Mouse (Mus musculus): ENCODE measurements at regions not wholly inside any gene's neighbourhood (a gene's known extent, or its start where the extent isn't known, plus 50 kb on each side); places are given as distances from the start of the nearest gene placed in this dataset.

- no peak for ATAC-seq (ENCODE audit: insufficient number of reproducible peaks, insufficient read depth, low FRiP score, low read depth)
- Histone ChIP-seq H3K36me3 (ENCODE audit: control insufficient read depth, insufficient read depth, low read length) (no peaks in the 10 kb centered on the region), H3K4me3 (ENCODE audit: control insufficient read depth in 1 of 2, insufficient read depth in 1 of 2, low read depth in 1 of 2, low read length in 2 of 2) (no peak overlapping the region), H3K27ac (replicated peaks in 1 of 2; ENCODE audit: control insufficient read depth in 1 of 2, insufficient read depth in 1 of 2, low read depth in 2 of 2, low read length in 2 of 2) (no peak overlapping the region), H3K9me3 (ENCODE audit: control insufficient read depth, low read length) (no peaks in the 10 kb centered on the region), H3K4me2 (ENCODE audit: low read length) (no peak overlapping the region), H3K4me1 (ENCODE audit: control insufficient read depth in 2 of 2, insufficient read depth in 2 of 2, low read length in 2 of 2) (no peaks in the 10 kb centered on the region), H3K9ac (ENCODE audit: low read length) (no peak overlapping the region), H3K27me3 (ENCODE audit: control insufficient read depth, insufficient read depth, low read length) (no peaks in the 10 kb centered on the region)
- 73% methylated on average over 2 of the region's 2 CpGs for WGBS
Measured at GRCm38 (mm10) chr5:149926786-149927185, 91.7 kb upstream of the Rxfp2 start.

- Histone ChIP-seq H3K36me3 (ENCODE audit: control insufficient read depth, insufficient read depth, low read length) (no peaks in the 10 kb centered on the region), H3K9me3 (ENCODE audit: control insufficient read depth, low read length) (no peaks in the 10 kb centered on the region), H3K4me1 (ENCODE audit: control insufficient read depth in 2 of 2, insufficient read depth in 2 of 2, low read length in 2 of 2) (no peaks in the 10 kb centered on the region), H3K4me2 (ENCODE audit: low read length) (no peak overlapping the region), H3K9ac (ENCODE audit: low read length) (no peak overlapping the region), H3K27me3 (ENCODE audit: control insufficient read depth, insufficient read depth, low read length) (no peaks in the 10 kb centered on the region), H3K4me3 (ENCODE audit: control insufficient read depth in 1 of 2, insufficient read depth in 1 of 2, low read depth in 1 of 2, low read length in 2 of 2) (no peak overlapping the region), H3K27ac (replicated peaks in 1 of 2; ENCODE audit: control insufficient read depth in 1 of 2, insufficient read depth in 1 of 2, low read depth in 2 of 2, low read length in 2 of 2) (no peak overlapping the region)
- 74% methylated on average over 9 of the region's 9 CpGs for WGBS
- ATAC-seq (ENCODE audit: insufficient number of reproducible peaks, insufficient read depth, low FRiP score, low read depth): no peak
Measured at GRCm38 (mm10) chr5:149931574-149932161, 86.8 kb upstream of the Rxfp2 start.

- Histone ChIP-seq H3K27me3 (ENCODE audit: control insufficient read depth, insufficient read depth, low read length) (no peaks in the 10 kb centered on the region), H3K36me3 (ENCODE audit: control insufficient read depth, insufficient read depth, low read length) (no peaks in the 10 kb centered on the region), H3K27ac (replicated peaks in 1 of 2; ENCODE audit: control insufficient read depth in 1 of 2, insufficient read depth in 1 of 2, low read depth in 2 of 2, low read length in 2 of 2) (no peak overlapping the region), H3K9ac (ENCODE audit: low read length) (no peak overlapping the region), H3K9me3 (ENCODE audit: control insufficient read depth, low read length) (no peaks in the 10 kb centered on the region), H3K4me3 (ENCODE audit: control insufficient read depth in 1 of 2, insufficient read depth in 1 of 2, low read depth in 1 of 2, low read length in 2 of 2) (no peak overlapping the region), H3K4me1 (ENCODE audit: control insufficient read depth in 2 of 2, insufficient read depth in 2 of 2, low read length in 2 of 2) (no peaks in the 10 kb centered on the region), H3K4me2 (ENCODE audit: low read length) (no peak overlapping the region)
- WGBS: 68% methylated on average over 4 of the region's 4 CpGs
- no peak for ATAC-seq (ENCODE audit: insufficient number of reproducible peaks, insufficient read depth, low FRiP score, low read depth)
Measured at GRCm38 (mm10) chr5:149932220-149932619, 86.3 kb upstream of the Rxfp2 start.

- H3K27me3 ChIP-seq (ENCODE audit: control insufficient read depth, insufficient read depth, low read length): no peaks in the 10 kb centered on the region
Measured at GRCm38 (mm10) chr5:149945651-149946050, 72.8 kb upstream of the Rxfp2 start.

GRCm38 (mm10) chr5:149947491-149947890 is 71.0 kb upstream of the Rxfp2 start:
- 62% methylated on average over 2 of the region's 2 CpGs for WGBS
- no peaks in the 10 kb centered on the region for H3K4me1 ChIP-seq (ENCODE audit: control insufficient read depth in 2 of 2, insufficient read depth in 2 of 2, low read length in 2 of 2)

More at GRCm38 (mm10) chr5:149945651-149946050, 72.8 kb upstream of the Rxfp2 start:
- Histone ChIP-seq H3K36me3 (ENCODE audit: control insufficient read depth, insufficient read depth, low read length) (no peaks in the 10 kb centered on the region), H3K4me2 (ENCODE audit: low read length) (no peak overlapping the region), H3K4me1 (ENCODE audit: control insufficient read depth in 2 of 2, insufficient read depth in 2 of 2, low read length in 2 of 2) (no peaks in the 10 kb centered on the region), H3K27ac (replicated peaks in 1 of 2; ENCODE audit: control insufficient read depth in 1 of 2, insufficient read depth in 1 of 2, low read depth in 2 of 2, low read length in 2 of 2) (no peak overlapping the region), H3K9me3 (ENCODE audit: control insufficient read depth, low read length) (no peaks in the 10 kb centered on the region; the same call in 1 of the 2 replicates), H3K4me3 (ENCODE audit: control insufficient read depth in 1 of 2, insufficient read depth in 1 of 2, low read depth in 1 of 2, low read length in 2 of 2) (no peak overlapping the region), H3K9ac (ENCODE audit: low read length) (no peak overlapping the region)
- ATAC-seq (ENCODE audit: insufficient number of reproducible peaks, insufficient read depth, low FRiP score, low read depth): no peak

DNA sequence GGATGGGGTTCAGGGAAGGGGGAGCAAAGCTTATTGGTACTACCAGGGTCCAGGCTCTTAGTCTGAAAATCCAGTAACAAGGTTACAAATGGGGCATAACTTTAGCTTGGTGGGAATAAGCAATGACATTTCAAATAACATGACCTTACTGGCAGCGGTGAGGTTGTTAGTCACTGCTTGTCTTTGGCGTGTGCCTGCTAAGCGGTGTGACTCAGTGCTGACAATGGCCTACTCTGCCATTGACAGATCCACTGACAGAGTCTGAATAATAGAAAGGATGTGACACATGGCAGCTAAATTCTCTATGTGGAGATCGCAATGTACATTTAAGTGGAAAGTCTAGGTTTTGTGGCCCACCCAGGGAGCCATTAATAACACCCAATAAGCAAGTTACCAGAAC is 61.5 kb upstream of the Rxfp2 start:
- peaks cover 3% of the 10 kb centered on the region; the same call in 1 of the 2 replicates for H3K9me3 ChIP-seq (ENCODE audit: control insufficient read depth, low read length)

More at GRCm38 (mm10) chr5:149947491-149947890, 71.0 kb upstream of the Rxfp2 start:
- H3K27ac ChIP-seq (replicated peaks in 1 of 2; ENCODE audit: control insufficient read depth in 1 of 2, insufficient read depth in 1 of 2, low read depth in 2 of 2, low read length in 2 of 2): no peak overlapping the region
- no peak overlapping the region for H3K4me3 ChIP-seq (ENCODE audit: control insufficient read depth in 1 of 2, insufficient read depth in 1 of 2, low read depth in 1 of 2, low read length in 2 of 2)
- no peak overlapping the region for H3K4me2 ChIP-seq (ENCODE audit: low read length)
- H3K9ac ChIP-seq (ENCODE audit: low read length): no peak overlapping the region
- H3K9me3 ChIP-seq (ENCODE audit: control insufficient read depth, low read length): no peaks in the 10 kb centered on the region
- H3K27me3 ChIP-seq (ENCODE audit: control insufficient read depth, insufficient read depth, low read length): no peaks in the 10 kb centered on the region
- H3K36me3 ChIP-seq (ENCODE audit: control insufficient read depth, insufficient read depth, low read length): no peaks in the 10 kb centered on the region
- ATAC-seq (ENCODE audit: insufficient number of reproducible peaks, insufficient read depth, low FRiP score, low read depth): no peak

DNA sequence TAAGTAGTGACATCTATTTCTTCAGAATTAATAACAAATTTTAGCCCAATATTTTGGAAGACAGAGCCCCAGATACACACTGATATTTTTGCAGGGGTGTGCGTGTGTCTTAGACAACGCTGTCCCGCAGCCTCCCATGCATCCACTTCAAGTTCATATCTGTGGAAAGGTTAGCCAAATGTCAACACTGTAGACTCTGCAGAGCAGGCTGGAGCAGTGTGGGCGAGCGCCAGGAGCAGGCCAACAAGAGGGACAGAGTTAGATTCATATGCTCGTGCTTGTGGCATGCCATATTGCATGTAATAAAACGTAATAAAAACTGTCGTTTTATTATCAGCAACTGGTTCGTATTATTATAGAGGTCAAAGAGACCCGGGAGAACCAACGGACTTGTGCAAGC is 57.3 kb upstream of the Rxfp2 start:
- no peaks in the 10 kb centered on the region for H3K36me3 ChIP-seq (ENCODE audit: control insufficient read depth, insufficient read depth, low read length)
- H3K9me3 ChIP-seq (ENCODE audit: control insufficient read depth, low read length): peaks cover 3% of the 10 kb centered on the region; the same call in 1 of the 2 replicates
- no peak for ATAC-seq (ENCODE audit: insufficient number of reproducible peaks, insufficient read depth, low FRiP score, low read depth)
- no peaks in the 10 kb centered on the region for H3K27me3 ChIP-seq (ENCODE audit: control insufficient read depth, insufficient read depth, low read length)
- H3K4me3 ChIP-seq (ENCODE audit: control insufficient read depth in 1 of 2, insufficient read depth in 1 of 2, low read depth in 1 of 2, low read length in 2 of 2): no peak overlapping the region
- no peak overlapping the region for H3K27ac ChIP-seq (replicated peaks in 1 of 2; ENCODE audit: control insufficient read depth in 1 of 2, insufficient read depth in 1 of 2, low read depth in 2 of 2, low read length in 2 of 2)
- H3K9ac ChIP-seq (ENCODE audit: low read length): no peak overlapping the region
- peaks cover 4 to 9% of the 10 kb centered on the region in 2 experiments; a peak in 3 of 4 replicates for H3K4me1 ChIP-seq (ENCODE audit: control insufficient read depth in 2 of 2, insufficient read depth in 2 of 2, low read length in 2 of 2)
- 46% methylated on average over 11 of the region's 11 CpGs for WGBS
- no peak overlapping the region for H3K4me2 ChIP-seq (ENCODE audit: low read length)

More for the DNA sequence above, 61.5 kb upstream of the Rxfp2 start:
- no peaks in the 10 kb centered on the region for H3K36me3 ChIP-seq (ENCODE audit: control insufficient read depth, insufficient read depth, low read length)
- no peak overlapping the region for H3K4me2 ChIP-seq (ENCODE audit: low read length)
- no peak overlapping the region for H3K9ac ChIP-seq (ENCODE audit: low read length)
- peaks cover 4 to 9% of the 10 kb centered on the region in 2 experiments; a peak in 3 of 4 replicates for H3K4me1 ChIP-seq (ENCODE audit: control insufficient read depth in 2 of 2, insufficient read depth in 2 of 2, low read length in 2 of 2)
- no peak overlapping the region for H3K4me3 ChIP-seq (ENCODE audit: control insufficient read depth in 1 of 2, insufficient read depth in 1 of 2, low read depth in 1 of 2, low read length in 2 of 2)
- no peak for ATAC-seq (ENCODE audit: insufficient number of reproducible peaks, insufficient read depth, low FRiP score, low read depth)
- no peaks in the 10 kb centered on the region for H3K27me3 ChIP-seq (ENCODE audit: control insufficient read depth, insufficient read depth, low read length)
- WGBS: 75% methylated on average over 4 of the region's 4 CpGs
- no peak overlapping the region for H3K27ac ChIP-seq (replicated peaks in 1 of 2; ENCODE audit: control insufficient read depth in 1 of 2, insufficient read depth in 1 of 2, low read depth in 2 of 2, low read length in 2 of 2)

- Histone ChIP-seq H3K4me1 (ENCODE audit: control insufficient read depth in 2 of 2, insufficient read depth in 2 of 2, low read length in 2 of 2) (peaks cover 4 to 9% of the 10 kb centered on the region in 2 experiments; a peak in 3 of 4 replicates), H3K27me3 (ENCODE audit: control insufficient read depth, insufficient read depth, low read length) (no peaks in the 10 kb centered on the region), H3K9me3 (ENCODE audit: control insufficient read depth, low read length) (no peaks in the 10 kb centered on the region), H3K4me3 (ENCODE audit: control insufficient read depth in 1 of 2, insufficient read depth in 1 of 2, low read depth in 1 of 2, low read length in 2 of 2) (no peak overlapping the region; a peak in 1 of 4 replicates), H3K4me2 (ENCODE audit: low read length) (peak overlapping the region; percentile 41), H3K36me3 (ENCODE audit: control insufficient read depth, insufficient read depth, low read length) (no peaks in the 10 kb centered on the region), H3K27ac (replicated peaks in 1 of 2; ENCODE audit: control insufficient read depth in 1 of 2, insufficient read depth in 1 of 2, low read depth in 2 of 2, low read length in 2 of 2) (no peak overlapping the region), H3K9ac (ENCODE audit: low read length) (no peak overlapping the region)
- no peak for ATAC-seq (ENCODE audit: insufficient number of reproducible peaks, insufficient read depth, low FRiP score, low read depth)
- WGBS: 25% methylated on average over 13 of the region's 13 CpGs
Measured at GRCm38 (mm10) chr5:149964748-149965147, 53.7 kb upstream of the Rxfp2 start.
